Mouse (Mus musculus) mesoderm, embryonic 11.5 days (tissue): ENCODE measurements around the gene Riok2.
A peak's percentile ranks its signal among the peaks of the same experiment; 100 is the strongest.

ENCODE experiments used
- DNase-seq: peaks from one replicate; pipeline ENCODE4 v3.0.0-alpha.2; 2012; ENCODE audit warnings: low read depth, low spot score

Riok2 gene

GRCm38 (mm10) chr17:17408137-17408536, 34.0 kb downstream of the Riok2 start:
- DNase-seq = no peak

DNA sequence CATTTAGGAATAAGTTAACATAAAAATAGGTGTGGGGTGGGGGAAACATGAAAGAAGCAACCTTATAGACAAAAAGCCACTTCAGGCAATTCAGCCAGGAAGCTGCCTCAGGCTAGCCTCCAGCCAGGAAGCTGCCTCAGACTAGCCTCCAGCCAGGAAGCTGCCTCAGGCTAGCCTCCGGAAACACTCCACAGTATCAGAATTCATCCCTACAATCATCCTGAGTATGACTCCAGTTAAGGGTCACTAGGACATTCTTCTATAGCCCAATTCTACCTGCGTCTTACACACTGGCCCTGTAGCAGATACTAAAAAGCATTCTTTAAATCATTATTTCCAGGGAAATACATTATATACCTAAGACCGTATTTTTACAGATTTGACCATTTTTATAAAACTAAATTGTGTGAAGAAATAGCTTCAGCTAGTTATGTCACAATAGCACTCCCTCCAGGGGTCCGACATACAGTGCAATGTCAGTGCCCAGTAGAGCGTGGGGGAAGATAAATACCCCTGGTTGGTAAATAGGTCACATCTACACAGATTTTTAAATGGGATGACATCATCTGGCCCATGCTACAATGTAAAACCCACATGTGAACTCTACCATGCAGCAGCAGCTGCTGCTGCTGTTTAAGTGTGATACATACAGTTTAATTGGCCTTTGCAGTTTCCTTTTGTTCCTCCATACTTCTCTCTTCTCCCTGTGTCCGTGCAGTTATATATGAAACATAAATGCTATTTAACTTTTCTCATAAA, 34.8 kb downstream of the Riok2 start:
- no peak for DNase-seq

- DNase-seq = peak; percentile 62
Measured at GRCm38 (mm10) chr17:17409601-17410000, 35.5 kb downstream of the Riok2 start.

DNA sequence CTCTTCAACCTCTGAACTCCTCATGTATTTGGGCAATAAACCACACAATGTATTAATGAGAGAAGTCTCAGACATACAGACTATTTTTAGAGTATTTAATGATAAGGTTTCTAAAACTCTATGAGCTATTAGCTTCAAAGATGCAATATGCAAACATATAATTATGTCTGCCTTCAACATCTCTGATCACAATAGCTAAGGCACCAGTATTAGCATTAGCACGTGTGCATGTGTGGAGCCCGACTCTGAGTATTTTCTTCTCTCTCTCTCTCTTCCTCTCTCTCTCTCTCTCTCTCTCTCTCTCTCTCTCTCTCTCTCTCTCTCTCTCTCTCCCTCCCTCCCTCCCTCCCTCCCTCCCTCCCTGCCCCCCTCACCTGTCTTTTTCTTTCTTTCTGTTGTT, 37.3 kb downstream of the Riok2 start:
- no peak for DNase-seq

DNA sequence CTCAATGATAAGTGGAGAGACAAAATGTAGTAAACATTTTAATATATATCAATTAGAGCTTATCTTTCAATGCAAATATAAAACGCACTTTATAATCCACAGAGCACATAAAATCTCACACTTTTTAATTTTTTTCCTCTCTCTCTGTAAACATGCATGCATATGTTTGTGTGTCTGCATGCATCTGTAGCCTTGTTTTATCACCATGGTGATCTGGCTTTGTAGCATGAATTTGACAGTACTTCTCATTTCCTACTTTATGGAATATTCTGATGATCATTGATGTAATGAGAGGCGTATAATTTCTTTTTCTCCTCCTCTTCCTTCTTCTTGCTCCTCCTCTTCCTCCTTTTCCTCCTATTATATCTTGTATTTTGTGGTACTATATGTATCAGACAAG, 38.1 kb downstream of the Riok2 start:
- no peak for DNase-seq

GRCm38 (mm10) chr17:17414206-17414605, 40.1 kb downstream of the Riok2 start:
- DNase-seq = no peak

DNA sequence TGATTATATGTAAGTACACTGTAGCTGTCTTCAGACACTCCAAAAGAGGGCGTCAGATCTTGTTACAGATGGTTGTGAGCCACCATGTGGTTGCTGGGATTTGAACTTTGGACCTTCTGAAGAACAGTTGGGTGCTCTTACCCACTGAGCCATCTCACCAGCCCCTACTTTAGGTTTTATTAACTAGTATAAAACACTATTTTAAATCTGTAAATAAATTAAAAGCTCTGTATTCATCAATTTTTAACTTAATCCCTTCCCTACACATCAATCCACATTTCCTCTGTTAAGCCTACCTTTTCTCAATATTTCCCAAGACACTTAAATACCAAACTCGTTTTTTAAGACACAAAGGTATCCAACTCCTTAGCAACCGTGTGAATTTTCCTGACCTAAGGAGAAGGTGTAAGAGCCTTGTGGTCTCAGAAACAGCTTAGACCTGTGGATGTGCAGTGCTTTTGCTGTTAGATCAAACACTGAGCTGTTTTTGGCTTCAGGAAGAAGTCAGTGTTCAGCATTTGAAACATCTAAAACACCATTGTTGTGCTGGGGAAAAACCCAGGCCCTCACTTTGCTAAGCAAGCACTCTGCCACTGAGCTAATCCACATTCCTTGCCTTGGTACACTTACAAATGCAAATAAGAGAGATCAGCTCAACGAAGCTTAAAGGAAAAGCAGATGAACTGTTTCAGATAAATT, 50.6 kb downstream of the Riok2 start:
- no peak for DNase-seq

- DNase-seq = no peak
Measured at GRCm38 (mm10) chr17:17425308-17425813, 51.3 kb downstream of the Riok2 start.

GRCm38 (mm10) chr17:17425906-17426305, 51.8 kb downstream of the Riok2 start:
- no peak for DNase-seq

DNA sequence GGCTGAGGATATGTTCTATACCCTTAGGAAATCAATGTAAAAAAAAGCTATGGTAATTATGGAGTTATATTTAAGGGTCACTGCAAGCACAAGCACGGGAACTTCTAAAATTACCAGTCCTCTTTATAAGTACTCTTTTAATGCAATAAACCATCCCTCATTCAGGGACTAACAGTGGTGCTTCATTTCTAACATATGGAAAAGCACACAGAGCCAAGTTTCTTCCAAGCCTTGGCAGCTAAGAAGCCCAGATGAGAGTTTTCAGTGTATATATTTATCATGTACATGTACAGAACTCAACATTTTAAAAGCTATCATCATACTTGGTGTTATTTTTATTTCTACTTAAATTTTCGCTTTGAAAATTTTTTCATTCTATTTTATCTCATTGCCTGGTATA, 54.8 kb downstream of the Riok2 start:
- no peak for DNase-seq

GRCm38 (mm10) chr17:17433679-17434078, 59.6 kb downstream of the Riok2 start:
- DNase-seq = no peak

DNA sequence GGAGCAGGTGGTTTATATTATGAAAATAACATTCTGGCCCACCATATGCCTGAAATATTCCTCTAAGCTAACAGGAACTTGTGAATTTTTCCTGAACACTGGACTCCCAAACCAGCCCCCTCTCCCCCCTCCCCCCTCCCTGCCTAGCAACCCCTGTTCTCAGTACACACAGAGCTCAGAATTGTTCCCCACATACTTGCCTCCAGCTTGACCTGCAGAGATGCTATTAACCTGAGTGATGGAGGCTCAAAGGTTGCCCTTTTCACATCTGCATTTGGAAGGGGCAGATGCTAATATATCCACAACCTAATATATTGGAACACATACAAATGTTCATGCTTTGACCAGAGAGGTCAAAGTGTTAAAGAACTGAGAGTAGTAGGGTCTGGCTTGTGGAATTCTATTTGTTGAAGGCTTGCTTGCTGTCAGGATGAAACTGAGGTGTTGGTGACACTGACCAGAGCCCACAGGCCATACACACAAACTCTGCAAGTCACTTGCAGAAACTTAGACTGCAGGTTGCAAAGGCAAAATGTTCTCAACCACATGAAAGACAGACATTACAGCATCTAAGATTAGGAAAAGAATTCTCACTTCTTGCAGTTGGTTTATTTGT, 64.6 kb downstream of the Riok2 start:
- peak; percentile 59 for DNase-seq

GRCm38 (mm10) chr17:17441876-17442498, 67.9 kb downstream of the Riok2 start:
- DNase-seq = no peak

DNA sequence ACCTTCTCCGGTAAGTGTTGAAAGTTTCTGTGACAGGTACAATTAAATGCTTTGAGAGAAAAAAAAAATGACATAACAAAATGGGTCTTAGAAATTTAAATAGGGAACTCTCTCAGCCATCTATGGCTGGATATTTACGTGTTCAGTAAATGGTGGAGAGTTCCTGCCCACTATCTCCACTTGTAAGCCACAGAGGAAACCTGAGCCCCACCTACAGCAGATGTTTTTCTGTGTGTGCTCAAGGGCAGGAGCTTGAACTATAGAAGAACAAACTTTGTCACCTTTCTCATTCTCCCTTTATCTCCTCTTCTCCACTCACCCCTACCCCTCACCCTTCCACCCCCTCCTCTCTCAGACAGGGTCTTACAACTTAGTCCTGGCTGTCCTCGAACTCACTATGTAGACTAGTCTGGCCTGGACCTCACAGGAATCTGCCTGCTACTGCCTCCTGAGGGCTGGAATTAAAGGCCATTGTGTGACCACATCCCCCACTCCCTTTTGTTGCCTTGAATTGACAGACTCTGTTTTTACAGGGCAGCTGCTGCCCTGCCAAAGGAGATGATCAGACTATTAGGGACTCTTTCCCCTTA, 70.3 kb downstream of the Riok2 start:
- no peak for DNase-seq
